Mouse (Mus musculus): ENCODE results near the gene Stk11ip. TPM values are rescaled to one million over a fixed set of nuclear protein-coding genes. Genes with fewer than 3 reads are reported as not detected.

Stk11ip gene
- total RNA-seq (2015) (9.5 and 10.7 TPM in 2 replicates), total RNA-seq (2017) (17.2 and 20.5 TPM in 2 replicates)

GRCm38 (mm10) chr1:75521321-75522031, at the start of gene Stk11ip:
Gene Stk11ip, plus strand, starts transcription at chr1:75521529.
- peak; percentile 96 for ATAC-seq (ENCODE audit: poor library complexity, severe bottlenecking)

- ATAC-seq (ENCODE audit: poor library complexity, severe bottlenecking): no peak
Measured at GRCm38 (mm10) chr1:75476441-75476840, 44.9 kb upstream of the Stk11ip start.

- ATAC-seq (ENCODE audit: poor library complexity, severe bottlenecking): peak; percentile 48
Measured at GRCm38 (mm10) chr1:75477264-75477965, 43.9 kb upstream of the Stk11ip start.

GRCm38 (mm10) chr1:75477966-75478290, 43.4 kb upstream of the Stk11ip start:
- ATAC-seq (ENCODE audit: poor library complexity, severe bottlenecking): no peak

- ATAC-seq (ENCODE audit: poor library complexity, severe bottlenecking): peak; percentile 37; the same call in 1 of the 2 replicates
Measured at GRCm38 (mm10) chr1:75478497-75478896, 42.8 kb upstream of the Stk11ip start.

GRCm38 (mm10) chr1:75478916-75479634, 42.3 kb upstream of the Stk11ip start, which contains the start of the genes Chpf and Tmem198:
Gene Chpf, minus strand, starts transcription at chr1:75479307.
Gene Tmem198, plus strand, starts transcription at chr1:75479532.
- peak; percentile 82 for ATAC-seq (ENCODE audit: poor library complexity, severe bottlenecking)

- no peak for ATAC-seq (ENCODE audit: poor library complexity, severe bottlenecking)
Measured at GRCm38 (mm10) chr1:75479635-75479989, 41.7 kb upstream of the Stk11ip start.

GRCm38 (mm10) chr1:75480036-75480435, 41.3 kb upstream of the Stk11ip start:
- no peak for ATAC-seq (ENCODE audit: poor library complexity, severe bottlenecking)

GRCm38 (mm10) chr1:75480735-75481134, 40.6 kb upstream of the Stk11ip start:
- no peak for ATAC-seq (ENCODE audit: poor library complexity, severe bottlenecking)

GRCm38 (mm10) chr1:75486561-75486960, 34.8 kb upstream of the Stk11ip start:
- no peak for ATAC-seq (ENCODE audit: poor library complexity, severe bottlenecking)

GRCm38 (mm10) chr1:75487040-75487404, 34.3 kb upstream of the Stk11ip start:
- no peak for ATAC-seq (ENCODE audit: poor library complexity, severe bottlenecking)

GRCm38 (mm10) chr1:75487405-75488161, 33.7 kb upstream of the Stk11ip start:
- peak; percentile 40; the same call in 1 of the 2 replicates for ATAC-seq (ENCODE audit: poor library complexity, severe bottlenecking)

- no peak for ATAC-seq (ENCODE audit: poor library complexity, severe bottlenecking)
Measured at GRCm38 (mm10) chr1:75490785-75491551, 30.4 kb upstream of the Stk11ip start.

GRCm38 (mm10) chr1:75492579-75493170, 28.7 kb upstream of the Stk11ip start:
- no peak for ATAC-seq (ENCODE audit: poor library complexity, severe bottlenecking)

- no peak for ATAC-seq (ENCODE audit: poor library complexity, severe bottlenecking)
Measured at GRCm38 (mm10) chr1:75494878-75495548, 26.3 kb upstream of the Stk11ip start.

- no peak for ATAC-seq (ENCODE audit: poor library complexity, severe bottlenecking)
Measured at GRCm38 (mm10) chr1:75498897-75499296, 22.4 kb upstream of the Stk11ip start.

GRCm38 (mm10) chr1:75499441-75499840, 21.9 kb upstream of the Stk11ip start:
- no peak for ATAC-seq (ENCODE audit: poor library complexity, severe bottlenecking)

GRCm38 (mm10) chr1:75501905-75502304, 19.4 kb upstream of the Stk11ip start:
- ATAC-seq (ENCODE audit: poor library complexity, severe bottlenecking): no peak

GRCm38 (mm10) chr1:75502945-75503650, 18.2 kb upstream of the Stk11ip start:
- ATAC-seq (ENCODE audit: poor library complexity, severe bottlenecking): no peak
